ENCODE assay signal across 12 mouse cellular contexts in genomic region chr1:42701833-42702611, GRCm38 (mm10). TPM values are rescaled to one million over a fixed set of nuclear protein-coding genes. Genes with fewer than 3 reads are reported as not detected.
DNase-seq lines count a peak whose midpoint lies in the region; ATAC-seq and TF ChIP-seq lines count a peak whose summit lies in the region.
"Had no signal": no experiment of that assay in that cellular context is flagged by ENCODE, and none has a peak within 500 bp of the region (broad histone marks: within the 10 kb centered on the region; RNA-seq: fewer than 3 reads in every experiment).

No protein-coding gene starts in this region.

- peak overlapping the region; percentile 74 for H3K4me3 ChIP-seq in embryonic facial prominence, embryonic 10.5 days
- H3K4me3 ChIP-seq in forebrain, postnatal 0 days (ENCODE audit: low read depth, low read length), result peak overlapping the region; percentile 75
- H3K4me3 ChIP-seq in midbrain, embryonic 14.5 days (replicated peaks; ENCODE audit: low read depth, low read length), result peak overlapping the region; percentile 92
- no peak overlapping the region for H3K4me3 ChIP-seq in gastrocnemius, adult 2 months

- TF ChIP-seq POLR2A in brain, embryonic 14.5 days (IDR thresholded peaks at IDR 0.05; ENCODE audit: borderline replicate concordance, extremely low read depth, insufficient read depth, insufficient read length, poor library complexity, severe bottlenecking), result no peak

- DNase-seq in brain, embryonic 14.5 days (ENCODE audit: low read depth), result peak; percentile 62
- no peak for DNase-seq in embryonic facial prominence, embryonic 10.5 days (ENCODE audit: low spot score)
- DNase-seq in forebrain, postnatal 0 days, result peak; percentile 55
- peak; percentile 54 for DNase-seq in midbrain, embryonic 14.5 days
- DNase-seq in lung, postnatal 4 days, result no peak
- no peak for DNase-seq in urinary bladder, postnatal 10 days (ENCODE audit: low spot score)
- DNase-seq in gastrocnemius, adult 2 months, result no peak
- DNase-seq: cerebellum, postnatal 14 days; heart, adult 18-20 months; heart, postnatal 14 days; lung, embryonic 14.5 days; thymus, postnatal 4 days had no signal

- peak overlapping the region; percentile 98 for H3K4me2 ChIP-seq in forebrain, postnatal 0 days (ENCODE audit: low read depth)
- H3K4me2 ChIP-seq in midbrain, embryonic 14.5 days (ENCODE audit: low read length), result peak overlapping the region; percentile 90
- H3K4me2 ChIP-seq: lung, embryonic 14.5 days had no signal

- 13% methylated on average over 5 of the region's 5 CpGs for WGBS in embryonic facial prominence, embryonic 10.5 days
- 23% methylated on average over 5 of the region's 5 CpGs for WGBS in forebrain, postnatal 0 days
- 7% methylated on average over 5 of the region's 5 CpGs for WGBS in midbrain, embryonic 14.5 days

- H3K9me3 ChIP-seq in embryonic facial prominence, embryonic 10.5 days, result no peaks in the 10 kb centered on the region
- no peaks in the 10 kb centered on the region for H3K9me3 ChIP-seq in forebrain, postnatal 0 days (ENCODE audit: low read length)
- no peaks in the 10 kb centered on the region for H3K9me3 ChIP-seq in midbrain, embryonic 14.5 days (ENCODE audit: control insufficient read depth, low read length)

- H3K4me1 ChIP-seq in embryonic facial prominence, embryonic 10.5 days, result peaks cover 43% of the 10 kb centered on the region
- peaks cover 22% of the 10 kb centered on the region for H3K4me1 ChIP-seq in forebrain, postnatal 0 days (ENCODE audit: insufficient read depth)
- H3K4me1 ChIP-seq in midbrain, embryonic 14.5 days (ENCODE audit: control insufficient read depth, insufficient read depth, low read length), result peaks cover 41% of the 10 kb centered on the region

- ATAC-seq in forebrain, postnatal 0 days, result no peak
- ATAC-seq in midbrain, embryonic 14.5 days (ENCODE audit: low FRiP score, low TSS enrichment), result no peak

- intact Hi-C loops in gastrocnemius, adult 2 months (cut with DNase I), result no loop called here

- peaks cover 98% of the 10 kb centered on the region for H3K27me3 ChIP-seq in embryonic facial prominence, embryonic 10.5 days (replicated peaks; ENCODE audit: low read depth, poor library complexity, severe bottlenecking)
- H3K27me3 ChIP-seq in forebrain, postnatal 0 days (ENCODE audit: insufficient read depth, low read length), result no peaks in the 10 kb centered on the region
- no peaks in the 10 kb centered on the region for H3K27me3 ChIP-seq in midbrain, embryonic 14.5 days (ENCODE audit: control insufficient read depth, insufficient read depth, low read length)

- peak overlapping the region; percentile 94 for H3K9ac ChIP-seq in forebrain, postnatal 0 days
- H3K9ac ChIP-seq in midbrain, embryonic 14.5 days (replicated peaks; ENCODE audit: low read length), result peak overlapping the region; percentile 100
- H3K9ac ChIP-seq: lung, embryonic 14.5 days had no signal

- H3K36me3 ChIP-seq in embryonic facial prominence, embryonic 10.5 days (replicated peaks), result peaks cover 22% of the 10 kb centered on the region
- H3K36me3 ChIP-seq in forebrain, postnatal 0 days (ENCODE audit: insufficient read depth), result peaks cover 22% of the 10 kb centered on the region
- H3K36me3 ChIP-seq in midbrain, embryonic 14.5 days (ENCODE audit: control insufficient read depth, insufficient read depth, low read length), result peaks cover 31% of the 10 kb centered on the region

- TF ChIP-seq CTCF in brain, embryonic 14.5 days (IDR thresholded peaks at IDR 0.05; ENCODE audit: borderline replicate concordance, extremely low read depth, insufficient read depth, insufficient read length), result no peak
- no peak for TF ChIP-seq CTCF in forebrain, postnatal 0 days (IDR thresholded peaks at IDR 0.05; ENCODE audit: low read depth)
- TF ChIP-seq CTCF in gastrocnemius, adult 2 months (IDR thresholded peaks at IDR 0.05), result no peak

- no peak overlapping the region for H3K27ac ChIP-seq in embryonic facial prominence, embryonic 10.5 days (replicated peaks)
- peak overlapping the region; percentile 84 for H3K27ac ChIP-seq in forebrain, postnatal 0 days (ENCODE audit: low read depth, low read length)
- peak overlapping the region; percentile 63 for H3K27ac ChIP-seq in midbrain, embryonic 14.5 days (replicated peaks; ENCODE audit: low read depth, low read length)
- H3K27ac ChIP-seq in gastrocnemius, adult 2 months, result no peak overlapping the region

RNA-seq across cellular contexts. Expression of gene Pou3f3, which starts 6.5 kb away (rescaled TPM):
- 58.3 and 64.7 TPM in 2 replicates for polyA plus RNA-seq in brain, embryonic 14.5 days (2012; rRNA removed)
- 6.8 and 7.5 TPM in 2 replicates for polyA plus RNA-seq in embryonic facial prominence, embryonic 10.5 days (2016; fragmentation: Nextera tagmentation; extraction: Ambion mirVana)
- 76.9 and 81.4 TPM in 2 replicates for total RNA-seq in forebrain, postnatal 0 days (2014; rRNA removed)
- polyA plus RNA-seq in forebrain, postnatal 0 days (2015; fragmentation: Nextera tagmentation; extraction: Ambion mirVana), result 22.7 and 28.0 TPM in 2 replicates
- 20.0 and 24.5 TPM in 2 replicates for polyA plus RNA-seq in midbrain, embryonic 14.5 days (2014; fragmentation: Nextera tagmentation; extraction: Ambion mirVana)
- not detected for total RNA-seq in gastrocnemius, adult 2 months (2021)
- total RNA-seq: heart, postnatal 14 days had no signal

Comparison
In these comparisons a context has a peak if more than half of its experiments do, and no peak if none do; other contexts are left out.
1. DNase-seq: peak in brain, embryonic 14.5 days (single experiment), forebrain, postnatal 0 days (single experiment) and midbrain, embryonic 14.5 days (single experiment); none in embryonic facial prominence, embryonic 10.5 days (single experiment), lung, postnatal 4 days (0 of 2), urinary bladder, postnatal 10 days (single experiment) and gastrocnemius, adult 2 months (single experiment).
2. H3K27ac ChIP-seq: peak in forebrain, postnatal 0 days (single experiment) and midbrain, embryonic 14.5 days (single experiment); none in embryonic facial prominence, embryonic 10.5 days (single experiment) and gastrocnemius, adult 2 months (single experiment).